Mouse (Mus musculus) liver, embryonic 14.5 days (tissue): ENCODE results near the gene Naip5.

ENCODE experiments used
- CTCF ChIP-seq: IDR thresholded peaks from 2 replicates; pipeline ENCODE4 v1.5.1; 2016; ENCODE audit warnings: antibody characterized with exemption, low read depth, control low read depth
- EP300 ChIP-seq: IDR thresholded peaks from 2 replicates; pipeline ENCODE4 v1.6.1; 2016; ENCODE audit warnings: antibody characterized with exemption, low read depth

- TF ChIP-seq CTCF: no peak
- TF ChIP-seq EP300: no peak
These were observed 2.4 kb downstream of the Naip5 start for GRCm38 (mm10) chr13:100243702-100244101.
